Mouse (Mus musculus): Measurements from ENCODE around the gene Gprc5d.

The Gprc5d gene

DNA sequence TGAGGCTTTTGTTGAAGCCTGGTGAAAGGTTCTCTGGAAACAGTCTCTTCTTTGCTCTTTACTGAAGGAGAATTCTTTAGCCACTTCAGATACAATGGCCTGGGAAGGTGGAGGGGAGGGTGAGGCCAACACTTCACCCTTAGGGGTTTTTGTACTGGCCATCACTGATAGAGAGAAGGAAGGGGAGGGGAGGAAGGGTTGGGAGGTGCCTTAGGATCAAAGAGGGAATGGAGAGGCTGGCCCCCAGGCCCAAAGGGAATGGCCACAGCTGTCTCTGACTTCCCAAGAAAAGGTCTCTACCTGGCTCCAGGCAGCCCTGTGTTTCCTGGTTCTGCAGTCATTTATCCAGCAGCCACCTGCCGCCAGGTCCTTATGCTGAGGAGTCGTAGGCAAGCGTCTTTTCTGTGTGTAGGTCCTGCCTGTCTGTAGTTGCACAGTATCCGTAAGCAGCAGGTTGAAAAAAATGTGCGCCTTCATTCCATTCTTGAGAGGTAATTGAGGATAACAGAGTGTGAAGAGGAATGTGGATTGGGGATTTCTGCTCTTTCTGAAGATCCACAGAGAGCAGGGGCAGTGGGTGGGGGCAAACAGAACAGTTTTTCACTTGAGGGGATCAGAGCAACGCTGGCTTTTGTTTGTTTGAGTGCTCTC, 51.2 kb downstream of the Gprc5d start:
- no peak for DNase-seq

DNA sequence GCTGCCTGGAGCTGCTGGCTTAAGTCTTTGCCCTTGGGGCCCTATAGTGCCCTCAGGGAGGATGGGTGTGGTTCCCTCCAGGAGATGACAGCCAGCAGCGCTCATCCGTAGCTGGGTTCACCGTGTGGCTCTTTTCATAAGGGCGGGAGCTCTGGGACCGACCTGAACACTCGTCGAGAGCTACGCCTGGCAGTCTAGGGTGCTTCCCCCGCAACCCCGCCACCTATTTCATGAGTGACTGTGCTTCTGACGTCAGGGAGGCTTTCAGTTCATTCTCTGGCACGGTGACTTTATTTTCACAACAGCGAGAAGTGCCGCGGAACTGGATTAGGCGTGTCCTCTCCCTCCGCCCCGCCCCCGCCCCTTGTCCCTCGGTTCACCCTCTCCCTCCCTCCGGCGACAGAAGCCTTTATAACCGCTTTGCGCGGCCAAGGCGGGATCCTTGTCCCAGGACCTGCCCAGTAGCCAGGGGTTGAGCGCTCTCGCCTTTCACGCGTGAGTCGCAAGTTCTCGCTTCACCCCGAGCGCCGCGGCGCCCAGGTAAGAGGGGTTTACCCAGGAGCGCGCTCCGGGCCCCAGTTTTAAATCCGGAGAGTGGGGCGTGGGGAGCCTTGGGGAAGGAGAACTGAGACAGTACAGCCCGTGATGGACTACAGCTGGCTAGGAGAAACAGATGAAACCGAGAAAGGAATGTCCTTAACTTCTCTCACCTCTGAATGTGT, 52.7 kb downstream of the Gprc5d start, which contains the start of gene Gprc5a:
Gprc5a (plus strand) TSS at position 416 of the 722 bp plus-strand sequence.
- peak; percentile 95 for DNase-seq

GRCm38 (mm10) chr6:135064621-135065020, 53.5 kb downstream of the Gprc5d start:
- DNase-seq = no peak

GRCm38 (mm10) chr6:135060728-135061127, 57.4 kb downstream of the Gprc5d start:
- DNase-seq = no peak

All from heart, adult 11 months (tissue).